Comparison of ENCODE assay signal across 38 mouse cellular contexts in the genomic region with DNA sequence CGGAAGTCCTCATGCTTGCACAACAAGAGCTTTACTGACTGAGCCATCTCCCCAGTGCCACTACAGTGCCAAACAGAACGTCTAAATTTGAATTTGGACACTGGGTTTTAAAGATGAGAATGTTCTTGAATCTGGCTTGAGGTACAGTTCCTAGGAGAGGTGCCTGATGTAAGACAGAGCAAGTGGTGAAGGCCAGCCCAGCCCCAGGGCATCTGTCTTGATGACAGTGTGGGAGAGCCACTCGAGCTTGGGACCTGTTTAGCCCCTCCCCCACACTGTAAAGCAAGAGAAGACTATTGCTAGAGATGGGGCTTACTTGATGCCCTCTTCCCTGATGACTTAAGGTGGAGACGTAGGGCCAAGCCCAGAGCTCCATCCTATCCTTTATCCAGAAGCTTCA. TPM values are rescaled to one million over a fixed set of nuclear protein-coding genes. Genes with fewer than 3 reads are reported as not detected.
"Had no signal": no experiment of that assay in that cellular context is flagged by ENCODE, and none has a peak within 500 bp of the region (broad histone marks: within the 10 kb centered on the region; RNA-seq: fewer than 3 reads in every experiment).

No protein-coding gene starts in this region.

- H3K27ac ChIP-seq: gastrocnemius, adult 2 months; heart, embryonic 10.5 days; hindbrain, embryonic 15.5 days; hindbrain, postnatal 0 days; kidney, embryonic 15.5 days; kidney, postnatal 0 days; liver, embryonic 13.5 days had no signal

- H3K4me2 ChIP-seq: heart, embryonic 12.5 days; hindbrain, embryonic 12.5 days; hindbrain, embryonic 15.5 days; kidney, embryonic 15.5 days; liver, embryonic 11.5 days; liver, embryonic 13.5 days had no signal

- ATAC-seq: hindbrain, postnatal 0 days; intestine, embryonic 16.5 days had no signal

- DNase-seq: gastrocnemius, adult 2 months; gastrocnemius, postnatal 10 days; gastrocnemius, postnatal 25 days; heart, adult 18-20 months; heart, postnatal 10 days; heart, postnatal 36 days; kidney, adult 11 months; kidney, adult 2 months; kidney, adult 9 months; kidney, postnatal 14 days; kidney, postnatal 36 days; layer of hippocampus, adult 9-11 months; layer of hippocampus, postnatal 36 days; liver; liver, embryonic 13.5 days had no signal

- H3K4me3 ChIP-seq: gastrocnemius, adult 2 months; heart, embryonic 10.5 days; heart, embryonic 12.5 days; hindbrain, embryonic 12.5 days; hindbrain, embryonic 15.5 days; kidney, embryonic 15.5 days; liver, embryonic 13.5 days had no signal

- H3K9me3 ChIP-seq: heart, embryonic 10.5 days; heart, embryonic 12.5 days; hindbrain, embryonic 12.5 days; hindbrain, embryonic 15.5 days; kidney, embryonic 15.5 days; liver, embryonic 13.5 days had no signal

- H3K9ac ChIP-seq: heart, embryonic 12.5 days; hindbrain, embryonic 12.5 days; hindbrain, embryonic 15.5 days; kidney, embryonic 15.5 days; liver, embryonic 13.5 days had no signal

- H3K27me3 ChIP-seq: hindbrain, embryonic 12.5 days; hindbrain, embryonic 15.5 days had no signal

- H3K36me3 ChIP-seq: heart, embryonic 10.5 days; heart, embryonic 12.5 days; hindbrain, embryonic 12.5 days; hindbrain, embryonic 15.5 days; kidney, embryonic 15.5 days had no signal

RNA-seq across cellular contexts. Expression of gene Kncn, which starts 2.0 kb away (rescaled TPM):
- total RNA-seq: gastrocnemius, adult 2 months; gastrocnemius, postnatal 10 days; gastrocnemius, postnatal 25 days; gastrocnemius, postnatal 4 days; granulocyte monocyte progenitor cell, adult 5-6 weeks; heart, adult 18-20 months; heart, adult 8-10 months; heart, postnatal 10 days; heart, postnatal 36 days; hematopoietic stem cell, adult 5-6 weeks; hindbrain, postnatal 0 days had no signal
- polyA plus RNA-seq: heart, embryonic 10.5 days; heart, embryonic 12.5 days; heart, embryonic 14.5 days; heart, embryonic 16.5 days; hindbrain, embryonic 12.5 days; intestine, embryonic 14.5 days; intestine, embryonic 16.5 days; kidney, adult 2 months; large intestine, adult 2 months; limb, embryonic 11.5 days; limb, embryonic 14.5 days; liver, embryonic 11.5 days; liver, embryonic 13.5 days had no signal

RNA-seq across cellular contexts. Expression of gene 6430628N08Rik, which starts 8.3 kb away (rescaled TPM):
- total RNA-seq: gastrocnemius, adult 2 months; gastrocnemius, postnatal 10 days; gastrocnemius, postnatal 25 days; gastrocnemius, postnatal 4 days; granulocyte monocyte progenitor cell, adult 5-6 weeks; heart, adult 18-20 months; heart, adult 8-10 months; heart, postnatal 10 days; heart, postnatal 36 days; hematopoietic stem cell, adult 5-6 weeks; layer of hippocampus, postnatal 14 days; layer of hippocampus, postnatal 36 days had no signal
- polyA plus RNA-seq: heart, embryonic 10.5 days; heart, embryonic 12.5 days; heart, embryonic 14.5 days; heart, embryonic 16.5 days; intestine, embryonic 14.5 days; intestine, embryonic 16.5 days; kidney, adult 2 months; kidney, embryonic 15.5 days; kidney, postnatal 0 days; large intestine, adult 2 months; limb, embryonic 14.5 days; liver, embryonic 11.5 days; liver, embryonic 13.5 days had no signal

RNA-seq across cellular contexts. Expression of gene Dmbx1, which starts 57.5 kb away (rescaled TPM):
- total RNA-seq: gastrocnemius, adult 2 months; gastrocnemius, postnatal 10 days; gastrocnemius, postnatal 25 days; gastrocnemius, postnatal 4 days; granulocyte monocyte progenitor cell, adult 5-6 weeks; heart, adult 18-20 months; heart, adult 8-10 months; heart, postnatal 10 days; heart, postnatal 36 days; hematopoietic stem cell, adult 5-6 weeks; layer of hippocampus, adult 18-20 months; layer of hippocampus, postnatal 36 days; left cerebral cortex, adult 18-20 months; left cerebral cortex, postnatal 36 days had no signal
- polyA plus RNA-seq: heart, embryonic 10.5 days; heart, embryonic 12.5 days; heart, embryonic 14.5 days; heart, embryonic 16.5 days; intestine, embryonic 16.5 days; kidney, adult 2 months; kidney, embryonic 15.5 days; kidney, postnatal 0 days; large intestine, adult 2 months; liver, embryonic 11.5 days; liver, embryonic 13.5 days had no signal
